Mouse (Mus musculus): ENCODE data around the gene AI854703. TPM values are rescaled to one million over a fixed set of nuclear protein-coding genes. Genes with fewer than 3 reads are reported as not detected.

Gene AI854703
- not detected in 2 replicates for total RNA-seq (2015)
- not detected in 2 replicates for total RNA-seq (2017)

- no peak for ATAC-seq (ENCODE audit: poor library complexity, severe bottlenecking)
Observed at GRCm38 (mm10) chr6:48626464-48626863, at the start of gene AI854703. Gene AI854703 (plus strand): TSS chr6:48626764.

- ATAC-seq (ENCODE audit: poor library complexity, severe bottlenecking): no peak
Observed at GRCm38 (mm10) chr6:48578736-48579135, 47.8 kb upstream of the AI854703 start.

- ATAC-seq (ENCODE audit: poor library complexity, severe bottlenecking): peak; percentile 81
Observed at GRCm38 (mm10) chr6:48579215-48579648, 47.3 kb upstream of the AI854703 start.

- no peak for ATAC-seq (ENCODE audit: poor library complexity, severe bottlenecking)
Observed at GRCm38 (mm10) chr6:48581257-48581656, 45.3 kb upstream of the AI854703 start.

GRCm38 (mm10) chr6:48582037-48582436 is 44.5 kb upstream of the AI854703 start:
- peak; percentile 66 for ATAC-seq (ENCODE audit: poor library complexity, severe bottlenecking)

GRCm38 (mm10) chr6:48589194-48589750 is 37.3 kb upstream of the AI854703 start, which contains the start of gene Gm45021:
Gene Gm45021 (plus strand): TSS chr6:48589610.
- no peak for ATAC-seq (ENCODE audit: poor library complexity, severe bottlenecking)

- ATAC-seq (ENCODE audit: poor library complexity, severe bottlenecking): no peak
Observed at GRCm38 (mm10) chr6:48591221-48591845, 35.2 kb upstream of the AI854703 start.

GRCm38 (mm10) chr6:48591871-48592270 is 34.7 kb upstream of the AI854703 start:
- no peak for ATAC-seq (ENCODE audit: poor library complexity, severe bottlenecking)

- peak; percentile 82 for ATAC-seq (ENCODE audit: poor library complexity, severe bottlenecking)
Observed at GRCm38 (mm10) chr6:48593158-48594042, 33.2 kb upstream of the AI854703 start, which contains the start of the genes Repin1 and Gm44965. Gene Repin1 (plus strand): TSS chr6:48593883. Gene Gm44965 (plus strand): TSS chr6:48593941.

GRCm38 (mm10) chr6:48594043-48594738 is 32.4 kb upstream of the AI854703 start:
- peak; percentile 17; the same call in 1 of the 2 replicates for ATAC-seq (ENCODE audit: poor library complexity, severe bottlenecking)

GRCm38 (mm10) chr6:48595278-48595677 is 31.3 kb upstream of the AI854703 start:
- ATAC-seq (ENCODE audit: poor library complexity, severe bottlenecking): no peak

GRCm38 (mm10) chr6:48596545-48597232 is 29.9 kb upstream of the AI854703 start:
- ATAC-seq (ENCODE audit: poor library complexity, severe bottlenecking): no peak

- no peak for ATAC-seq (ENCODE audit: poor library complexity, severe bottlenecking)
Observed at GRCm38 (mm10) chr6:48597233-48597625, 29.3 kb upstream of the AI854703 start.

- no peak for ATAC-seq (ENCODE audit: poor library complexity, severe bottlenecking)
Observed at GRCm38 (mm10) chr6:48600594-48600993, 26.0 kb upstream of the AI854703 start.

- peak; percentile 99 for ATAC-seq (ENCODE audit: poor library complexity, severe bottlenecking)
Observed at GRCm38 (mm10) chr6:48601271-48602079, 25.1 kb upstream of the AI854703 start, which contains the start of gene Zfp775. Gene Zfp775 (plus strand): TSS chr6:48602063.

- peak; percentile 57 for ATAC-seq (ENCODE audit: poor library complexity, severe bottlenecking)
Observed at GRCm38 (mm10) chr6:48602080-48602741, 24.4 kb upstream of the AI854703 start.

GRCm38 (mm10) chr6:48608124-48608523 is 18.4 kb upstream of the AI854703 start:
- no peak for ATAC-seq (ENCODE audit: poor library complexity, severe bottlenecking)

GRCm38 (mm10) chr6:48609512-48609911 is 17.1 kb upstream of the AI854703 start:
- no peak for ATAC-seq (ENCODE audit: poor library complexity, severe bottlenecking)

- no peak for ATAC-seq (ENCODE audit: poor library complexity, severe bottlenecking)
Observed at GRCm38 (mm10) chr6:48610657-48611056, 15.9 kb upstream of the AI854703 start.
